Mouse (Mus musculus) kidney, adult 8-10 months (tissue): ENCODE data around the gene Rnf213.

Experiments
- DNase-seq, 2 experiments: peaks; one replicate each; pipeline ENCODE4 v3.0.0; 2022

Rnf213 gene

DNA sequence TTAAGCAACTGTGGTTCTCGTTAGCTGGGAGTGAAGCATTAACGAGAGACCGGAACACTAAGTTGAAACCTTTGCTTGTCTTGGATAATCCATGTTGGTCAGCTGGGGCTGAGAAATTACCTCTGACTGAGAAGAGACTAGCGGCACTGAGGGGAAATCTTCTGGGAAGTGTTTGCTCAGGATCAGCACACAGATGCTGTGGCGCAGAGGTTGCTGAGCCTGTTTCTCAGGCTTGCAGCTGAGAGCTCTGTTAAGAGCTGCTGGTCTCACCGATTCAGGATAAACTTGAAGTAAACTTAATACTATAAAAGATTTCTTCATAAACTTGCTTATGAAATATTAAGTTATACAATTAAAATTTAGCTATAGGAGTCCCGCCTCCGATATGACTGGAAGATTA, 45.9 kb downstream of the Rnf213 start:
- no peak for DNase-seq

- no peak for DNase-seq
These were observed 49.3 kb downstream of the Rnf213 start for GRCm38 (mm10) chr11:119442199-119442598.

- DNase-seq = no peak
These were observed 50.5 kb downstream of the Rnf213 start for GRCm38 (mm10) chr11:119443442-119443841.

DNA sequence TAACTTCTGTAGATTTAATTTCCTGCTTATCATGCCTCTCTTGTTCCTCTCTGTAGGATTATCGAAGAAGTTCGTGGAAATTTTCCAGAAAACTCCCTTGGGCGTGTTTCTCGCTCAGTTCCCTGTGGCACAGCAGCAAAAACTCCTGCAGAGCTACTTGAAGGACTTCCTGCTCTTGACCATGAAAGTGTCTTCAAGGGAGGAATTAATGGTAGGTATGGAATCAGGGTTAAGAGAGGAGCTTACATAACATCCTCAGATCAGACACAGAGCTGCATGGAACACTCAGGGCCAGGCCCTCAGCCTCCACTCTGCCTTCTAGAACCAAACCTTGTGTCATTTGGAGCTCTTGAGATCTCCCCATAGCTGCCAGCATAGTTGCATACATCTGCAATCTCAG, 63.2 kb downstream of the Rnf213 start:
- DNase-seq = no peak

DNA sequence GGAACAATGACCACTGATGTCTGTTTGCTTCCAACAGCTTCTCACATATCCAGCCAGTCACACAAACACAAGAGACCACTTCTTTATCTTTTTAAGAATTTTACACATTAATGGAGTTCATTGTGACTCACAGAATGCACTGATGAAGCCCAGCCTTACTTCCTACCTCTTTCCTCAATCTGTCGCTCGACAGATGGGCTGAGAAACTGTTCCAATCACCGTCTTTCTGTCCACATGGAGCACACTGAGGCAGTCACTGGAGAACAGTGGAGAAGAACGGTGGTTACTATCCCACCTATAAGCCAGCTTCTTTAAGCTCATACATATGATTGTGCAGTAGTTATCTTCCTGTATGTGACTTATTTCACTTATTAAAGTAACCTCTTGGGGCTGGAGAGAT, 85.0 kb downstream of the Rnf213 start:
- no peak for DNase-seq

DNA sequence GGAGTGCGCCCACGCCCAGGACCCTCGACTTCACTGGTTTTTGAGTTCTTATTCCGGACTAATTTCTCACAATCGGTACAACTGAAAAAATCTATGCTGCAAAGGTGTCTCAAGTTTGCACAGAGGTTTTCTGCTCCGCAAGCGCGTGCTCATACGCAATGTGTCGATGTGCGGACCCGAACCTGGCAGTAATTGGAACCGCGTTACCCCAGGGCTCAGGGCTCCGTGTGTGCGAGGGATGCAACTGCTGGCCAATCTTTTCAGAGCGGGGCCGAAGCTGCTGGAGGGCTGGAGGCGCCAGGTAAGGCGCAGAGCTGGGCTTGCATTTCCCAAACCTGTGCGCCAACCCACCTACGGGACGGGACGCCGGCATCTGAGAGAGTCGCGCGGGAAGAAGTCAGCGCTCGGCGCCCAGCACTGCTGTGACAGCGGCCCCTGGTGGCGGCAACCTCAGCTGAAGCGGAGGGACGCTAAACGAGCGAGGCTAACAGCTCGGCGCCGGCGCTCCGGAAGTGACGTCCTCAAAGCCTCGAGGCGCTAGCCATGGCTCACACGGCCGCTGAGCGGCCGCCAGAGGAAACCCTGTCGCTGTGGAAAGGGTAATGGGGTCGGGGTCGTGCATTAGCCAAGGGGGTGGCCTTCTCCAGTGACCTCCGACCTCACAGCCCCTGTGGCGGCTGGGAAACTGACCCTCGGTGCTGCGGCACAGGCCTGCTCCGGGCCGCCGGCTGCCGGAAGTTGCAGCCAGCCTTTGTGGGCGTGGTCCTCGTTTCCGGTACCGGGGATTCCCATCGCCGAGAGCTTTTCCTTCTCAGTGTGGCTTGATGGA, 98.2 kb downstream of the Rnf213 start, which contains the start of gene Endov:
Gene Endov, plus strand, starts transcription at position 487 of the 829 bp plus-strand sequence.
- peak; percentile 95 to 98 for DNase-seq

DNA sequence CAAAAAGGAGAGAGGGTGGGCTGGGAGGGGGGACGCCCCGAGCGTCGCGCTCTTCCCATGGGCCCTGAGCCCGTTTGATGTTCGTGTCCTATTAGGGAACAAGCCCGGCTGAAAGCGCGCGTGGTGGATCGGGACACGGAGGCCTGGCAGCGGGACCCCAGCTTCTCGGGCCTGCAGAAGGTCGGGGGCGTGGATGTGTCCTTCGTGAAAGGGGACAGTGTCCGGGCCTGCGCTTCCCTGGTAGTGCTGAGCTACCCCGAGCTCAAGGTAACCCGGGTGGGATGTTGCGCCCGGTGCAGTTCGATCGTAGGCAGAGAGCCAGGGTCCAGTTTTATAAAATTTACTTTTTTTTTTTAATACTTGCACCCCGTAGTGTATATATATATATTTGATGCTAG, 98.8 kb downstream of the Rnf213 start:
- DNase-seq = peak in 1 of 2 experiments; percentile 13

DNA sequence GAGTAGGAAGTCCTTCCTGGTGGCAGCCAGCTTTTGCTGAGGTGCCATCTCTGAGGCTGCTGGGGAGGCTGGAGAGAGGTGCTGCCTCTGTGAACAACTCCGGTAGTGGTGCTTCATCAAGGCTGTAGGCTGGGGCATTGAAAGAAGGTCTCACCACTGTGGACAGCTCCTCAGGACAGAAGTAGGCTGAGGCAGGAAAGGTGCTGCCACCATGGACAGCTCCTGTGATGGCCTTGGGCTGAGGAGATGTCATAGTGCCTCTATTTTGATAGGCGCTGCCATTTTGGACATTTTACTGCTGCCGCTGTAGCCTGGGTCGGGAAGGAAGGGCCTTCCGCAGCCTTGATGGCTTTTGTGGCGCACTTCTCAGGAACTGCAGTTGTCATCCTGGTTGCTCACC, 99.9 kb downstream of the Rnf213 start:
- no peak for DNase-seq

DNA sequence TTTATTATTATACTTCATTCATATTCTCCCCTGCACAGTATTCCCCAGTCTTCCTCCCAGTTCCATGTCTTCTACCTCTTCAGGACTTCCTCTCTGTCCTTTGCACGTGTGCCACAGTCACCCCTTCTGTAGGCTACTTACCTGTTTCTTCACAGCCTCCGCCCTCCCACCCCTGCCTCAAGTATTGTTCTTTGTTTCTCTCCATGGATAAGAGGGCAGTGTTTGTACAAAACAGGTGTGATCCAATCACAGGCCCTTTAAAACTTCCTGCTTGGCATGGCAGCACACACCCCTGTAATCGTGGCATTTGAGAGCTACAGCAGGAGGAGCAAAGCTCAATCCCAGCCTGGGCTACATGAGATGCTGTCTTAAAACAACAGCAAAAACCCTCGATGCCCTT, 100.6 kb downstream of the Rnf213 start:
- no peak for DNase-seq

GRCm38 (mm10) chr11:119496147-119496546, 103.2 kb downstream of the Rnf213 start:
- DNase-seq = no peak

DNA sequence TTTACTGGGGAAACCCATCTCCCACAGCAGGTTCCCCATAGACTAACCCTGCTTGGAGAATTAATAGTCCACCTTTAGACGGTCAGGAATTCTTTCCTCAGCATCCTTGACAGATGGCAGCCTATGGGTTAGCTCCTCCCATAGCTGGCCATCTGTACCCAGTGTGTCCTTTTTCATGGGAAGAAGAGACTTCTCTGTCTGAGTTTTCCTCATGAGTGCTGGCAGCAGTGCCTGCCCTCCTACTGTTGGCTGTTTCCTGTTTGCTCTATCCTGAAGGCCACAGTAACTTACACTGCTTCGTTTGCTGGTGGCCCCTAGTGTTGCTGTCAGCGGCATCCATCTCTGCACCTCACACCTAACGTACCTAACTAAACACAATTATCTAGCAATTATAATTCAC, 104.6 kb downstream of the Rnf213 start:
- DNase-seq = no peak

GRCm38 (mm10) chr11:119499297-119499696, 106.4 kb downstream of the Rnf213 start:
- no peak for DNase-seq

DNA sequence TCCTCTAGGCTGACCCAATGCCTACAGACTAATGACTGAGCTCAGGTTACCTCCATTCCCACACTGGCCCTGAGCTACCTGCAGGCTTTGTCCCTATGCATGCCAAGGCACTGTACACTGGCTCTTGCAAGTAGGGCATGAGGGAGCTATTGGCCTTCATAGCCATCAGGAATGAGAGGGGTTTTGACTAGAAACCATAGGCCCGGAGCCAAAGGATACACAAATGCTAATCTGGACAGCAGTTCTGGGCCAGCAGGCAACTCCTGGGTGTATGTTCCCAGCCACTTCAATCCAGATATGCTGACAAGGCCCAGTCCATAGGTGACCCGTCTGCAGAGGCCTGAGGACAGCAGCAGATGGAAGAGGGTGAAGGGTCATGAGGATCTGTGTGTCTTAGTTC, 107.1 kb downstream of the Rnf213 start:
- no peak for DNase-seq

- DNase-seq = peak; percentile 30 to 64
These were observed 110.8 kb downstream of the Rnf213 start for GRCm38 (mm10) chr11:119503675-119504074.

DNA sequence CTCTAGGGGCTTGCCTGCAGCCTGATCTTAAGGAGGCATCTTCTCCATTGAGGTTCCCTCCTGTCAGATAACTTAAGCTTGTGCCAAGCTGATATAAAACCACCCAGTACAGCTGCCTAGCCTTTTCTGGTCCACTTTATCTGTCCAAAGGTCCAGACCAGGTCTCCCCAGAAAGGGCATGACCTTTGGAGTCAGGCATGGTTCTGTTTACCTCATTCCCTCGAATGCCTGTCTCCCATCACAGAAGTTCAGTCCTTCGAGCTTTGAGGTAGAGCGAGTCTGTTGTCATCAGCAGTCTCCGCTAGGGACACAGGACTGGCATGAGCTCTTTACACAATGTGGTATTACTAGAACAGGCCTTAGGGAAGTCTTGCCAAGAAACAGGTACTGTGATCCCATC, 113.5 kb downstream of the Rnf213 start:
- no peak for DNase-seq

DNA sequence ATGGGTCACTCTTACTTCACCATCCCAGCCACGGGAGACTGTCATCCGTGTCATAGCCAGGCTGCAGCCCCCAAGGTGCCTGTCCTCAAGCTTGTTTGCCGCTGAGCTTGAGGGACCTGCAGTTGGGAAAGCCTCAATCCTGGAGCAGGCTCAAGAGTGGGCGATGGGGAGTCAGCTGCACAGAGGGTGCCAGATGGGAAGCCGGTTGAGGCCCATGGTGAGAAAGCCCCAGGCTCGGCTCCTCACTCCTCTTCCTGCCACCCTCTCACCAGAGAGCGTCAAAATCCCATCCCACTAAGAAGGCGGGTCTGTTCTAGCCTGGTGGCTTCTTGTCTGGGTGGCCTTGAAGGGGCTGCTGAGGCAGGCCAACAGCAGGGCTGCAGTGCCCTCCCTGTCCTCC, 114.9 kb downstream of the Rnf213 start:
- no peak for DNase-seq

- no peak for DNase-seq
These were observed 116.4 kb downstream of the Rnf213 start for GRCm38 (mm10) chr11:119509165-119509776.

DNA sequence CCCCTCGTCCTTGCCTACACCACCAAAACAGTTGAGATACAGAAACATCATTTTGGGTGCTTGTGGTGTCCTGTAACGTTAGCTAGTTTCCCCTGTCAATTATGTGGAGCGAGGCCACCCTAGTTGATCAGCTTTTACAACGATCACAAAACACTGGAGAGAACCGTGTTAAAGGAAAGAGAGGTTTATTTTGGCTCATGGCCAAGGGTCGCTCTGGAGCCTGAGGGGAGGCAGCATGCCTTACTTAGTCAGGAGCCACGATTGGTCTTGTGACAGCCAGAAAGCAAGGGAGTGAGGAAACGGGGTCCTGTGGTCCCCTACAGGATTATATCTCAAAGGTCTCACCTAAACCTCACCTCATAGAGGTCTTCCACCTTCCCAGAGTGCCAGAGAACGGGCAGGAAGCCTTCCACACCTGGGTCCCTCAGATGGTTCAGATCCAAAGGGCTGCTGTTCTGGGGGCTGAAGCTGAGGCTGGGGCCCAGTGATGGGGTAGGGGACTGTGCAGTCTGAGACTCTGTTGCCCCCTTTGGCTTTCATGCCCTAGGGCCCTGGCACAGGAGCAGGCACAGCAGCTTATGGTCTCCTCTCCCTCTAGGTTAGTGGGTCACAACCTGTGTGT, 120.2 kb downstream of the Rnf213 start:
- no peak for DNase-seq

GRCm38 (mm10) chr11:119514108-119514860, 121.4 kb downstream of the Rnf213 start:
- DNase-seq = no peak

- no peak for DNase-seq
These were observed 122.2 kb downstream of the Rnf213 start for GRCm38 (mm10) chr11:119514967-119515636.

DNA sequence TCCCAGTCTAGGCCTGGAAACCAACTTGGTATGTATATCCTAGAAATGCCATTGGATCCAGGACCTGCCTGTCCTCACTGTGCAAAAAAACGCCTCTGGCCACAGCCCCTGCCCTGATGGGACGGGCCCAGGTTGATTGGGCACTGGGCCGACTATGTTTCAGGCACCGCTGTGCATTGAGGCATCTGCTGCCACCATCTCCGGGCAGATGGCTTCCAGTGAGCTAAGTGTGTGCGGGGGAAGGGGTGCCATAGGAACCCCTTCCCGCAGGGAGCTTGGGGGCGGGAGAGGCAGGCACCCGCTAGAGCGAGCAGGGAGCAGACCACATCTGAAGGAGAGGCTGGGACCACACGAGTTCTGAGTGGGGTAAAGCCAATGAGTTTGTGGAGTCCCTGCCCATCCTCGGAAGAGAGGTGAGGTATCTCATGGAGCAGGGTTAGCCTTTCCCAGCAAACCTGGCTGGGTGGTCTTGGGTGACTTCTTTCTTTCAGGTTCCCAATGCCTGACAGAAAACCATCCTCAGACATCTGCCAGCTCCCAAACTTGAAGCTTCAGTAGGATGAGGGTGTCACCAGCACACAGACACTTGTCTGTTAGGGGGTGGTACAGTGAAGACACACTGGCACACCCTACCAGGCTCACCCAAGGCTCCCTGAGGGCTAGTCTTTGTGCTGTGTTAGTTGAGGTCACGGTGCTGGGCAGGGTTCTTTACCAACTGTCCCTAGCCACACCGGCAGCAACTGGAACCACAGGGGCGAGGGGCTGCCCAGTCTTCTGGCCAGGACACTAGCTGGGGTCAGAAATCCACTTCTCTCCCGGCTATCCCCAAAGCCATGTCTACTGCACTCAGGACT, 123.2 kb downstream of the Rnf213 start:
- no peak for DNase-seq
